Mouse (Mus musculus) erythroblast, embryonic 14.5 days (primary cell): Measurements from ENCODE around the gene Cisd3. TPM values are rescaled to one million over a fixed set of nuclear protein-coding genes. Genes with fewer than 3 reads are reported as not detected.

Experiments
- H3K27me3 ChIP-seq: 2 replicates; pipeline ENCODE4 v1.6.1; 2012; ENCODE audit warnings: inconsistent platforms; ENCODE audit not compliant: control insufficient read depth
- H3K36me3 ChIP-seq: 2 replicates; pipeline ENCODE4 v1.6.1; 2012; ENCODE audit warnings: mild to moderate bottlenecking, inconsistent platforms; ENCODE audit not compliant: control insufficient read depth
- H3K4me1 ChIP-seq: 2 replicates; pipeline ENCODE4 v1.6.1; 2012; ENCODE audit warnings: inconsistent platforms; ENCODE audit not compliant: control insufficient read depth
- H3K4me3 ChIP-seq: replicated peaks from 2 replicates; pipeline ENCODE3; 2012; ENCODE audit warnings: moderate library complexity, mild to moderate bottlenecking, inconsistent platforms
- H3K9me3 ChIP-seq: 2 replicates; pipeline ENCODE4 v1.6.1; 2012; ENCODE audit warnings: low read length, inconsistent platforms, mixed read lengths; ENCODE audit not compliant: control insufficient read depth
- GATA1 ChIP-seq: IDR thresholded peaks from 2 replicates; pipeline ENCODE4 v1.6.1; 2012; ENCODE audit warnings: low read length, inconsistent platforms, mixed read lengths
- TAL1 ChIP-seq: IDR thresholded peaks from 3 replicates; pipeline ENCODE4 v1.6.1; 2012; ENCODE audit warnings: low read length, inconsistent platforms, mixed read lengths
- polyA plus RNA-seq: library from polyadenylated mRNA; stranded (reverse); fragments of >175 nt; gene quantifications from 2 replicates; pipeline ENCODE4 v1.2.3, GENCODE M21; 2012

Gene Cisd3
- polyA plus RNA-seq, 1 experiment = not detected

DNA sequence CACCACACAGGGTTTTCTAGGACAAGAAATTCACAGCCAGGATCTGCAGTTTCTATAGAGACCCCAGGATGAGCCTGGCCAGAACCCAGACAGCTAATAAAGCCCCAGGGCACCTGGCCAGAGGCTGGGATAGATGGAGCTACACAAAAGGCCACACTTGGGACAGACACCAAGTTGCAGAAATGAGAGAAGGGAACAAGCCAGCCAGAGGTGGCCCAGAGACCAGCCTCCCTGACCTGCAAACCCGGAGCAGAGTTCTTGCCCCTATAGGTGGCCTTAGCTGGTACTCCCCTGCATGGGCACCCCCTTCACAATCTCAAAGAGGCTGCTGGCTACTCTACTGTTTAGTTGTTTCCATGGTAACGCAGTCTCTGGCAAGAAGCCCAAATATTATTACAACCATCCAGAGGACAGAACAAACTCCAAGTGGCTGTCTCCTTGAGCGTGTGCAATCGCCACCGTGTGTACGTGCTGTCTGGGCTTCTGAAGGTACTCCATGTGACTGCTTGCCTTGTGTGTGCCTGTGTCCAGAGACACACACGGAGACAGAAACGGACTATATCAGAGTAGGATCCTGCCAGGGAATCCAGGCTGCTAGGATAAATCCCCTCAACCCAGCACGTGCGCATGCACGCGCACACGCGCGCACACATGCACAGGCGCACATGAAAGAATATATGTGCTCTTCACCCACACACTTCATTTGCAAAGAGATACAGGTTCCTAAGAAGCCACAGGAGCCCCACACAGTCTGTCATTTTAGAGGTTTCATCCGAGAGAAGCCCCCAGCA lies 9.5 kb downstream of the Cisd3 start:
- Histone ChIP-seq H3K36me3 (peaks cover 6% of the 10 kb centered on the region; the same call in 1 of the 2 replicates), H3K27me3 (peaks cover 38% of the 10 kb centered on the region)

DNA sequence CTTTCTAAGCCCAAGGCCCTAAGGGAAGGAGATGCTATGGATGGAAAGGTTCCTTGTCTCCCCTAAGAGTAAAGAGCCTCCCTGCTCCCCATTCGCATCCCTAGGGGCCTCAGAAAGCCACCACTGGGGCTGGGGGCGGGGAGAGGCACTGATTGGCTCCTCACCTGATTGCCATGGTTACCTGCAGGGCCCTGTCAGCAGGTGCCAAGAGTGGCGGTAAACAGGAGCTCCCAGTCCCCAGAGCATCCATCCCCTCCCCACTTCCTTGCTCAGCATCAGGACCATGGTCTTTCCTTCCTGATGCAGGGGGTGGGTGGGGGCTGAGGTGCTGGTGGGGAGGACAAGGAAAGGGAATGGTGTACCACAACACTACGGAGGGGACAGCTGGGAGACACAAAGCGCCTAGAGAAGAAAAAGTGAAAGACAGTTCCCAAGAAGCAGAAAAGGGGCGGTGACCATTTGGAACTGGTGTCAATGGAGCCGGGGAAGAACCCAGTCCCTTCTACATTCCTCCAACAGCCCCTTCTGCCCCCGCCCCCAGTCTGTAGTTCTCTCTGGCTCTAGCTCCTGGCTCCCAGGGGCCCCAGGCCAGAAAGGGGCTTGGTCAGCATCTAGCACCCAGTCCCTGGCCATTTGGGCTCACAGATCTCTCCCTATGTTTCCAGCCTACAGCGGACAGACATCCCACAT lies 10.2 kb downstream of the Cisd3 start:
- Histone ChIP-seq H3K4me1 (peaks cover 26% of the 10 kb centered on the region), H3K9me3 (peaks cover 6% of the 10 kb centered on the region; the same call in 1 of the 2 replicates), H3K36me3 (peaks cover 4% of the 10 kb centered on the region; the same call in 1 of the 2 replicates), H3K27me3 (peaks cover 45% of the 10 kb centered on the region), H3K4me3 (no peak overlapping the region)
- TF ChIP-seq TAL1 (no peak), GATA1 (no peak)

More for the DNA sequence above, 9.5 kb downstream of the Cisd3 start:
- Histone ChIP-seq H3K4me3 (no peak overlapping the region), H3K9me3 (peaks cover 3% of the 10 kb centered on the region; the same call in 1 of the 2 replicates), H3K4me1 (peaks cover 19% of the 10 kb centered on the region)
- TF ChIP-seq TAL1 = no peak
- no peak for TF ChIP-seq GATA1

DNA sequence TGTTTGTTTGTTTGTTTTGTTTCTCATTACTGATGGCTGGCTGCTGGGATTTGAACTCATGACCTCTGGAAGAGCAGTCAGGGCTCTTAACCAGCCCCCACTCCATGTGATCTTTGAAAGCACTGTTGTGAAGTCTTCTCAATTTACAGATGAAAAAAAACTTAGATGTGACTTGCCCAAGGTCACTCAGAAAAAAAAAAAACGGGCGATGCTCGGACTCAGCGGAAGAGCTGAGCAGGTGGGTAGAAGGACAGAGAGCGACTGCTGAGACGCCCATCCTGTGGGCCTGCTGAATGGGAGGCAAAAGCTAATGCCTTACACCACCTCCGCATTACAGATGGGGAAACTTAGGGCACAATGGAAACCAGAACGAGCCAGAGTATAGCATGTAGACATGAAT lies 11.0 kb downstream of the Cisd3 start:
- Histone ChIP-seq H3K27me3 (peaks cover 53% of the 10 kb centered on the region), H3K4me3 (no peak overlapping the region), H3K9me3 (peaks cover 7% of the 10 kb centered on the region; the same call in 1 of the 2 replicates), H3K4me1 (peaks cover 31% of the 10 kb centered on the region), H3K36me3 (peaks cover 2% of the 10 kb centered on the region; the same call in 1 of the 2 replicates)
- TF ChIP-seq TAL1 (no peak), GATA1 (no peak)

DNA sequence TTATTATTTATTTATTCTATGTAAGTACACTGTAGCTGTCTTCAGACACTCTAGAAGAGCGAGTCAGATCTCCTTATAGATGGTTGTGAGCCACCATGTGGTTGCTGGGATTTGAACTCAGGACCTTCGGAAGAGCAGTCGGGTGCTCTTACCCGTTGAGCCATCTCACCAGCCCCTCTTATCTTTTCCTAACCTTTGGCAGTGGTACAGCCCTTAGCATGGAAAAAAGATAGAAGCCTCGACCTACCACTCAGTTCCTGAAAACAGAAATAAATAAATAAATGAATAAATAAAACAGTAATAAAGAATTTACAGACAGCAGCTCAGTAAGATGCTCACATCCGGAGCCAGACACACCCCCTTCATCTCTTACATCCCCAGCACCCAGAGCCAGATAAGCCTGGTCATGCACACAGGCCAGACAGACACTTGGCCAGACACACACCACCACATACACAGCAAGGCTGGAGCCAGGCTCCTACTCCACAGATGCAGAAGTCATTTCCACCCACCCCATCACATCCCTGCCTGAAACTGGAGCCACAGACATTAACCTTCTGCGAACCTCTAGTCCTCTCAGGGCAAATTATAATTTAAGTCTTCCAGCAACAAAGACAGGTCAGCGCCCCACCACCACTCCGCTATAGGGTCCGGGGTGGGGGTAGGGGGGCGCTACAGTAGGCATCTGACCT lies 11.7 kb downstream of the Cisd3 start:
- TF ChIP-seq TAL1 (no peak), GATA1 (no peak)
- peaks cover 60% of the 10 kb centered on the region for H3K27me3 ChIP-seq
- H3K4me3 ChIP-seq = no peak overlapping the region
- H3K9me3 ChIP-seq = peaks cover 7% of the 10 kb centered on the region; the same call in 1 of the 2 replicates
- H3K4me1 ChIP-seq = peaks cover 38% of the 10 kb centered on the region
- peaks cover 2% of the 10 kb centered on the region; the same call in 1 of the 2 replicates for H3K36me3 ChIP-seq

DNA sequence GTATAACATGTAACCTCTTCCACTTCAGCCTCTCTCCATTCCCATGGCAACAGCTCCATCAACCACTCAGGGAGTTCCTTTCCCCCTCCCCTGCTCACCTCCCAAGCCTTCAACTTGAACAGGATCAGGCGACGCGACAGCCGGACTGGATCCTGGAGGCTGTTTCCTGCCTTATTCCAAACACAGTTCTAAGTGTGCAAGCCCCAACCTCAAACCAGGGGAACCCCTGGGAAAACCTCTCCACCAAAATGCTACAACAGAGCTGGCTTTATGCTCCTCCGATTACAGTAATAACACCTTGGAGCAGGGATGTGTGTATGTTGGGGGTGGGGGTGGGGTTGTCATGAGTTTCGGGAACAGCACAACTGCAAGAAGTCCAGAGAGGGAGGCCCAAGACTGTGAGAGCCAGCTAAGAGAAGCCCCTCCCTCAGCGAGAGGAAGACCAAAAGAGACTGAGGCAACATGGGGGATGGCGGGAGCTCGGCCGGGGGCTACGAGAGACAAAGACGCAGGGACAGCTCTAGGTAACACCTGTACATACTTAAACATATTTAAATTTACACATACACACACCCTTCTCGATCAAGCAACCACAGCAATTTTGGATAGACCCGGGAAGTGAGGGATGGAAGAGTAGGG lies 12.4 kb downstream of the Cisd3 start:
- TF ChIP-seq GATA1 = no peak
- H3K27me3 ChIP-seq = peaks cover 67% of the 10 kb centered on the region
- H3K4me3 ChIP-seq = peak overlapping the region; percentile 58
- H3K36me3 ChIP-seq = no peaks in the 10 kb centered on the region
- peaks cover 45% of the 10 kb centered on the region for H3K4me1 ChIP-seq
- peaks cover 7% of the 10 kb centered on the region; the same call in 1 of the 2 replicates for H3K9me3 ChIP-seq

DNA sequence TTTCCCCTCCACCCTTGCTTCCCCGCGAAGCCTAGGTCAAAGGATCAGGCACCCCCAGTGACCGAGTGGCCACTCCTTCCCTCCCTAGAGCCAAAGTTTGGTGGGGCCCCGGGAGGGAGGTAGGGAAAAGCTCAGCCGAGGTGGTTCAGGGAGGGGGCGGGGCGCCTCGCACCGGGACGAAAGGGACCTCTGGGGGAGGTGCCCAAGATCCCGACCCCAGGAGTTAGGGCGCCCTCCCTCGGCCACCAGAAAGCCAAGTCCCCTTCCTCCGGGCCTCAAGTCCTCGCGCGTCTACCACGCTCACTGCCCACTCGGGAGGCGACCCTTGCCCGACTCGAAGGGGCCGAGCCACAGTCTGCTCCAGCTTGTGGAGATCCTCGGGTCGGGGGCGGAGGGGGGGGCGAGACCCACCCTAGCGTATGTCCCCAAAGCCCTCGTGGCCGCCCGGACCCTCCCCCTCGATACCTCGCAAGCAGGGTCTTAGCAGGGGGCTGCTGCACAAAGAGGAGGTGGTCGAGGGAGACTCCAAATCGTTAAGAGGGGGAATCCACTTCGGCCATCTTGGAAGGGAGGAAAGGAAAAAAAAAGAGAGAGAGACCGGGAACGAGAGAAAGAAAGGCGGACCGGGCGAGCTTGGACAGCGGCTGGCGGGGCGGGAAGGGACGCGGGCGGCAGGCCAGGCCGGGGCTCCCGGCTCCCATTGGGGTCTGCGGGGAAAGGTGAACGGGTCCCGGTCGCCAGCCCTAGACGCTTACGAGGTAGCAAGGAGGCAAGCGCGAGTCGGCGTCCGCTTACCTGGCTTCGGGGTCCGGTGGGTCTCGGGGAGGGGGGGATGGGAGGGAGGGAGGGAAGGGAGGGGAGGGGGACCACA lies 13.3 kb downstream of the Cisd3 start:
- Histone ChIP-seq H3K36me3 (no peaks in the 10 kb centered on the region), H3K4me1 (peaks cover 51% of the 10 kb centered on the region), H3K4me3 (peak overlapping the region; percentile 58), H3K27me3 (peaks cover 67% of the 10 kb centered on the region), H3K9me3 (peaks cover 7% of the 10 kb centered on the region; the same call in 1 of the 2 replicates)
- TF ChIP-seq GATA1 (no peak), TAL1 (no peak)

DNA sequence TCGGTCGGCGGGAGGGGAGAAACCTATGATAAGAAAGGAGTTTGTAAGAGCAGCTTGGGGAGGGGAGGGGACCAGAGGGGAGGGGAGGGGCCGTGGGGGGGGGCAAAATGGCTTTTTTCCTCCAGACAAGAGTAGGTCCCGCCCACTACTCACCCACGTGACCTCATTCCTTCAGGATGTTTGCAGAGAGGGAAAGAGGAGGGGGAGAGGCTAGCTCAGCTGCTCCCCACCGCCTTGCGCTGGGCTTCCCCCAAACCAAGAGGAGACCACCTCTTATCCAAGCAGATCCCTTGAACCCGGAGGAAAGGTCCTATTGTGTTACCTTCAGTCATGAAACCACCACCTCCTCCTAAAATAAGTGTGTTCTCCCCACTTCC lies 14.0 kb downstream of the Cisd3 start:
- H3K4me1 ChIP-seq = peaks cover 56% of the 10 kb centered on the region
- H3K36me3 ChIP-seq = peaks cover under 1% of the 10 kb centered on the region
- no peak for TF ChIP-seq TAL1
- peaks cover 67% of the 10 kb centered on the region for H3K27me3 ChIP-seq
- peak overlapping the region; percentile 58 for H3K4me3 ChIP-seq
- H3K9me3 ChIP-seq = peaks cover 7% of the 10 kb centered on the region; the same call in 1 of the 2 replicates
